Mouse (Mus musculus) liver, embryonic 14.5 days (tissue): ENCODE measurements around the gene Ralgps1. TPM values are rescaled to one million over a fixed set of nuclear protein-coding genes. Genes with fewer than 3 reads are reported as not detected.

Experiments
- ATAC-seq: fragments of 200-750 bp; cut with Nextera tagmentation; 2 replicates; pipeline ENCODE4 v1.8.0; 2017; ENCODE audit warnings: moderate number of reproducible peaks, mild to moderate bottlenecking, moderate library complexity; ENCODE audit not compliant: insufficient read depth
- DNase-seq, 3 experiments: peaks; one replicate each; pipeline ENCODE4 v3.0.0-alpha.2; 2012 to 2013; ENCODE audit warnings: low read depth in 3 of 3, low spot score in 3 of 3
- H3K27ac ChIP-seq: fragments of 300-500 bp; sonication (generic); 2 replicates; pipeline ENCODE4 v1.5.1; 2014; ENCODE audit warnings: moderate library complexity, mild to moderate bottlenecking, control low read depth, inconsistent platforms
- H3K27me3 ChIP-seq: fragments of 300-500 bp; sonication (generic); 2 replicates; pipeline ENCODE4 v1.6.1; 2014; ENCODE audit warnings: mild to moderate bottlenecking, low read length, moderate library complexity; ENCODE audit not compliant: control insufficient read depth, insufficient read depth
- H3K36me3 ChIP-seq: fragments of 300-500 bp; sonication (generic); replicated peaks from 2 replicates; pipeline ENCODE4 v1.6.1; 2014; ENCODE audit warnings: low read depth; ENCODE audit not compliant: control insufficient read depth, insufficient read depth
- H3K4me1 ChIP-seq, 2 experiments: fragments of 200-500 bp in 1 of 2; fragments of 300-500 bp in 1 of 2; sonication (generic) in 1 of 2; replicated peaks; 2 replicates each; pipeline ENCODE4 v1.6.1; 2012 to 2014; ENCODE audit warnings: antibody characterized with exemption in 1 of 2, inconsistent platforms in 1 of 2, low read length in 1 of 2; ENCODE audit not compliant: control insufficient read depth in 2 of 2, insufficient read depth in 2 of 2
- H3K4me2 ChIP-seq: fragments of 300-500 bp; sonication (generic); 2 replicates; pipeline ENCODE4 v1.6.1; 2014; ENCODE audit warnings: low read depth, mild to moderate bottlenecking, control low read depth, moderate library complexity
- H3K4me3 ChIP-seq, 2 experiments: fragments of 200-500 bp in 1 of 2; fragments of 300-500 bp in 1 of 2; sonication (generic) in 1 of 2; 2 replicates each; pipeline ENCODE4 v1.5.1; 2012 to 2014; ENCODE audit warnings: low read depth in 2 of 2, low read length in 2 of 2, mild to moderate bottlenecking in 2 of 2, control low read depth in 1 of 2, inconsistent platforms in 1 of 2, moderate library complexity in 1 of 2; ENCODE audit not compliant: insufficient read depth in 1 of 2
- H3K9ac ChIP-seq: fragments of 300-500 bp; sonication (generic); replicated peaks from 2 replicates; pipeline ENCODE4 v1.6.1; 2014; ENCODE audit warnings: mild to moderate bottlenecking, control low read depth, moderate library complexity
- H3K9me3 ChIP-seq: fragments of 300-500 bp; sonication (generic); 2 replicates; pipeline ENCODE4 v1.6.1; 2016; ENCODE audit warnings: low read length, mixed read lengths; ENCODE audit not compliant: control insufficient read depth
- CTCF ChIP-seq: IDR thresholded peaks from 2 replicates; pipeline ENCODE4 v1.5.1; 2016; ENCODE audit warnings: antibody characterized with exemption, low read depth, control low read depth
- EP300 ChIP-seq: IDR thresholded peaks from 2 replicates; pipeline ENCODE4 v1.6.1; 2016; ENCODE audit warnings: antibody characterized with exemption, low read depth
- WGBS: fragments of 180-500 bp; shearing (Covaris S2); extraction: QIAGEN DNeasy Blood & Tissue Kit; methylation state at CpG from one replicate; pipeline ENCODE4 v1.1.7; 2014; ENCODE audit not compliant: insufficient replicate concordance; 5-methylcytosine and 5-hydroxymethylcytosine counted together
- polyA plus RNA-seq, 2 experiments: library from polyadenylated mRNA; depleted of rRNA in 1 of 2; stranded (reverse) in 1 of 2; unstranded in 1 of 2; fragments of >200 nt; fragmentation: Nextera tagmentation in 1 of 2; extraction: Ambion mirVana in 1 of 2; gene quantifications; 2 replicates each; pipeline versions ENCODE4 v1.2.1 to v1.2.3; 2012 to 2014

Ralgps1 gene
- polyA plus RNA-seq, 2 experiments = 0.58 to 0.71 TPM

- Histone ChIP-seq H3K9ac (no peak overlapping the region), H3K4me2 (no peak overlapping the region), H3K4me1 (peaks cover 0 to under 1% of the 10 kb centered on the region in 2 experiments; a peak in 1 of 4 replicates), H3K27me3 (no peaks in the 10 kb centered on the region), H3K9me3 (no peaks in the 10 kb centered on the region), H3K36me3 (no peaks in the 10 kb centered on the region), H3K4me3 (no peak overlapping the region), H3K27ac (no peak overlapping the region)
- TF ChIP-seq CTCF = no peak
- TF ChIP-seq EP300 = no peak
- ATAC-seq (no peak), DNase-seq (no peak)
- 59% methylated on average over 14 of the region's 14 CpGs for WGBS
Measured at GRCm38 (mm10) chr2:33205939-33206525, 165.3 kb downstream of the Ralgps1 start.

GRCm38 (mm10) chr2:33204980-33205379 is 166.3 kb downstream of the Ralgps1 start:
- 48% methylated on average over 5 of the region's 5 CpGs for WGBS
- peaks cover 0 to 4% of the 10 kb centered on the region in 2 experiments; a peak in 1 of 4 replicates for H3K4me1 ChIP-seq

GRCm38 (mm10) chr2:33203284-33203683 is 168.0 kb downstream of the Ralgps1 start:
- Histone ChIP-seq H3K27me3 (no peaks in the 10 kb centered on the region), H3K4me3 (no peak overlapping the region), H3K4me1 (peaks cover 0 to 4% of the 10 kb centered on the region in 2 experiments; a peak in 1 of 4 replicates), H3K9me3 (no peaks in the 10 kb centered on the region), H3K4me2 (no peak overlapping the region), H3K27ac (no peak overlapping the region), H3K9ac (no peak overlapping the region), H3K36me3 (no peaks in the 10 kb centered on the region)
- 32% methylated on average over 6 of the region's 6 CpGs for WGBS
- DNase-seq (no peak), ATAC-seq (no peak)
- no peak for TF ChIP-seq EP300
- no peak for TF ChIP-seq CTCF

More at GRCm38 (mm10) chr2:33204980-33205379, 166.3 kb downstream of the Ralgps1 start:
- Histone ChIP-seq H3K9me3 (no peaks in the 10 kb centered on the region), H3K27ac (no peak overlapping the region), H3K27me3 (no peaks in the 10 kb centered on the region), H3K9ac (no peak overlapping the region), H3K4me2 (no peak overlapping the region), H3K4me3 (no peak overlapping the region), H3K36me3 (no peaks in the 10 kb centered on the region)
- DNase-seq (no peak), ATAC-seq (no peak)
- no peak for TF ChIP-seq CTCF
- no peak for TF ChIP-seq EP300

DNA sequence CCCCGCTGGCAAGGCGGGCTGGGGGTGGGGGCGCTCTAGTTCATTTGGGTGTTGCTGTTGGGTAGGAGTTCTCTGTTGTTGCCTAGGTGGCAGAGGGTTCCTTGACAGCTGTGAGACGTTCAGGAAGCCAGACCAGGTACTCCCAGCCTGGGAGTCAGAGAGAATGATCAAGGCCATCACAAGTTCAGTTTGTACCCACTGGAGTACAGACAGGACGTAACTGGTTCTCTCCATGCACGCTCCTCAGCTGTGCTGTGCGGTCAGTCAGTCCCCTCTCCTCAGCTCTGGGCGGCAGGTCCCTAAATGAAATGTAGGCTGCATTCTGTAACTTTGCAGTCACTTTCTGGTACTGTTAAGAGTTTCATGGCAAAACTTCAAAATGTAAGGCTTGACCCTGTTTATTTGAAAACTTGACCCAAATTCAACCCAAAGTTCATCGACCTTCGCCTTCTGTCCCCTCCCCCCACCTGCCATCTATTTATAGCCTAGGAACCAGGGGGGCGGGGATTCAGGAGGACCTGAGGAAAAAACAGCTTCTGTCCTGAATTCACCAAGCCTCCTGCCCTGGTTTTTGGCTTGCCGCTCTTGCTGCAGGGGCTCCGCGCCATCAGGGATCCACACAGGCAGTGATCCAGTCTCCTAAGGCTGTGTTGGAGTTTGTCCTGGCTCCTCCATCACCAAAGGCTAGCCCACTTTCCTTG is 170.8 kb downstream of the Ralgps1 start:
- ATAC-seq (no peak), DNase-seq (no peak)
- Histone ChIP-seq H3K4me3 (no peak overlapping the region), H3K4me1 (peaks cover 0 to 4% of the 10 kb centered on the region in 2 experiments; a peak in 1 of 4 replicates), H3K27me3 (no peaks in the 10 kb centered on the region), H3K9me3 (no peaks in the 10 kb centered on the region), H3K27ac (no peak overlapping the region), H3K9ac (no peak overlapping the region), H3K36me3 (no peaks in the 10 kb centered on the region), H3K4me2 (no peak overlapping the region)
- TF ChIP-seq CTCF = no peak
- no peak for TF ChIP-seq EP300
- WGBS = 50% methylated on average over 14 of the region's 14 CpGs

GRCm38 (mm10) chr2:33189976-33190375 is 181.3 kb downstream of the Ralgps1 start:
- DNase-seq = no peak

More at GRCm38 (mm10) chr2:33189976-33190375, 181.3 kb downstream of the Ralgps1 start:
- WGBS = 65% methylated on average over 3 of the region's 3 CpGs
- Histone ChIP-seq H3K36me3 (no peaks in the 10 kb centered on the region), H3K27me3 (no peaks in the 10 kb centered on the region), H3K9me3 (no peaks in the 10 kb centered on the region), H3K4me2 (no peak overlapping the region), H3K9ac (no peak overlapping the region), H3K4me1 (no peaks in the 10 kb centered on the region), H3K27ac (no peak overlapping the region), H3K4me3 (no peak overlapping the region)
- ATAC-seq = no peak
- TF ChIP-seq CTCF = no peak
